Mouse (Mus musculus): Measurements from ENCODE around the gene Gstt1. TPM values are rescaled to one million over a fixed set of nuclear protein-coding genes. Genes with fewer than 3 reads are reported as not detected.
A peak's percentile ranks its signal among the peaks of the same experiment; 100 is the strongest.
"Not testable (repeated sequence)": the region's sequence is repeated elsewhere in the genome, so short reads cannot be mapped to it uniquely, and the experiment has no call there.

Gstt1 gene
- polyA plus RNA-seq, 1 experiment: 492 TPM

GRCm38 (mm10) chr10:75776562-75776961 lies 21.8 kb downstream of the Gstt1 start:
- Histone ChIP-seq H3K27ac (ENCODE audit: insufficient read depth, low read depth, low read length) (no peak overlapping the region), H3K4me3 (ENCODE audit: insufficient read depth, low read depth, low read length) (no peak overlapping the region), H3K36me3 (ENCODE audit: control insufficient read depth, insufficient read depth, low read length) (no peaks in the 10 kb centered on the region), H3K4me1 (ENCODE audit: control insufficient read depth, insufficient read depth, low read length) (peaks cover 3% of the 10 kb centered on the region; the same call in 1 of the 2 replicates), H3K27me3 (replicated peaks; ENCODE audit: control insufficient read depth, insufficient read depth, low read length) (no peaks in the 10 kb centered on the region)
- TF ChIP-seq POLR2A (IDR thresholded peaks at IDR 0.05; ENCODE audit: low read depth, low read length): no peak
- TF ChIP-seq CTCF (conservative IDR thresholded peaks at IDR 0.05; ENCODE audit: insufficient read depth, insufficient read length, low read depth, low read length): no peak
- WGBS: 91% methylated on average over 6 of the region's 6 CpGs
- no peak for DNase-seq

- DNase-seq: no peak
- WGBS: 89% methylated on average over 9 of the region's 9 CpGs
- Histone ChIP-seq H3K27me3 (replicated peaks; ENCODE audit: control insufficient read depth, insufficient read depth, low read length) (no peaks in the 10 kb centered on the region), H3K4me1 (ENCODE audit: control insufficient read depth, insufficient read depth, low read length) (peaks cover 3% of the 10 kb centered on the region; the same call in 1 of the 2 replicates), H3K27ac (ENCODE audit: insufficient read depth, low read depth, low read length) (no peak overlapping the region), H3K36me3 (ENCODE audit: control insufficient read depth, insufficient read depth, low read length) (no peaks in the 10 kb centered on the region), H3K4me3 (ENCODE audit: insufficient read depth, low read depth, low read length) (no peak overlapping the region)
- TF ChIP-seq POLR2A (IDR thresholded peaks at IDR 0.05; ENCODE audit: low read depth, low read length) (no peak), CTCF (conservative IDR thresholded peaks at IDR 0.05; ENCODE audit: insufficient read depth, insufficient read length, low read depth, low read length) (no peak)
These were observed 23.8 kb downstream of the Gstt1 start for GRCm38 (mm10) chr10:75774587-75774986.

- no peaks in the 10 kb centered on the region for H3K36me3 ChIP-seq (ENCODE audit: control insufficient read depth, insufficient read depth, low read length)
- WGBS: 89% methylated on average over 5 of the region's 5 CpGs
- no peaks in the 10 kb centered on the region for H3K27me3 ChIP-seq (replicated peaks; ENCODE audit: control insufficient read depth, insufficient read depth, low read length)
- no peak overlapping the region for H3K27ac ChIP-seq (ENCODE audit: insufficient read depth, low read depth, low read length)
- no peak for TF ChIP-seq CTCF (conservative IDR thresholded peaks at IDR 0.05; ENCODE audit: insufficient read depth, insufficient read length, low read depth, low read length)
- TF ChIP-seq POLR2A (IDR thresholded peaks at IDR 0.05; ENCODE audit: low read depth, low read length): no peak
- H3K4me3 ChIP-seq (ENCODE audit: insufficient read depth, low read depth, low read length): no peak overlapping the region
- peaks cover 3% of the 10 kb centered on the region; the same call in 1 of the 2 replicates for H3K4me1 ChIP-seq (ENCODE audit: control insufficient read depth, insufficient read depth, low read length)
- DNase-seq: no peak
These were observed 24.3 kb downstream of the Gstt1 start for GRCm38 (mm10) chr10:75774102-75774501.

- H3K27ac ChIP-seq (ENCODE audit: insufficient read depth, low read depth, low read length): peak within 1 kb of the TSS; percentile 89
- 1% methylated on average over 45 of the region's 47 CpGs for WGBS
These were observed 25.4 kb downstream of the Gstt1 start, which contains the start of gene Ddt for GRCm38 (mm10) chr10:75772795-75773664. TSS of gene Ddt (minus strand) at chr10:75773414.

GRCm38 (mm10) chr10:75767756-75768155 lies 30.6 kb downstream of the Gstt1 start:
- not testable (repeated sequence) for DNase-seq; H3K4me3 ChIP-seq (ENCODE audit: insufficient read depth, low read depth, low read length); H3K27me3 ChIP-seq (replicated peaks; ENCODE audit: control insufficient read depth, insufficient read depth, low read length); H3K27ac ChIP-seq (ENCODE audit: insufficient read depth, low read depth, low read length); H3K36me3 ChIP-seq (ENCODE audit: control insufficient read depth, insufficient read depth, low read length); H3K4me1 ChIP-seq (ENCODE audit: control insufficient read depth, insufficient read depth, low read length)
- 45% methylated on average over 5 of the region's 5 CpGs for WGBS

More at GRCm38 (mm10) chr10:75772795-75773664, 25.4 kb downstream of the Gstt1 start, which contains the start of gene Ddt:
- peak within 1 kb of the TSS; percentile 92 for H3K4me3 ChIP-seq (ENCODE audit: insufficient read depth, low read depth, low read length)
- no peaks in the 10 kb centered on the region for H3K27me3 ChIP-seq (replicated peaks; ENCODE audit: control insufficient read depth, insufficient read depth, low read length)
- peak; percentile 96 for DNase-seq
- peak; percentile 90 for TF ChIP-seq POLR2A (IDR thresholded peaks at IDR 0.05; ENCODE audit: low read depth, low read length)
- peak; percentile 54 for TF ChIP-seq CTCF (conservative IDR thresholded peaks at IDR 0.05; ENCODE audit: insufficient read depth, insufficient read length, low read depth, low read length)
- H3K36me3 ChIP-seq (ENCODE audit: control insufficient read depth, insufficient read depth, low read length): no peaks in the 10 kb centered on the region
- H3K4me1 ChIP-seq (ENCODE audit: control insufficient read depth, insufficient read depth, low read length): peaks cover 3% of the 10 kb centered on the region; the same call in 1 of the 2 replicates

- H3K4me1 ChIP-seq (ENCODE audit: control insufficient read depth, insufficient read depth, low read length): peaks cover 5% of the 10 kb centered on the region; the same call in 1 of the 2 replicates
- TF ChIP-seq POLR2A (IDR thresholded peaks at IDR 0.05; ENCODE audit: low read depth, low read length) (no peak), CTCF (conservative IDR thresholded peaks at IDR 0.05; ENCODE audit: insufficient read depth, insufficient read length, low read depth, low read length) (no peak)
- DNase-seq: peak; percentile 84
- WGBS: 72% methylated on average over 6 of the region's 6 CpGs
- no peak overlapping the region for H3K4me3 ChIP-seq (ENCODE audit: insufficient read depth, low read depth, low read length)
- no peak overlapping the region for H3K27ac ChIP-seq (ENCODE audit: insufficient read depth, low read depth, low read length)
- no peaks in the 10 kb centered on the region for H3K27me3 ChIP-seq (replicated peaks; ENCODE audit: control insufficient read depth, insufficient read depth, low read length)
- no peaks in the 10 kb centered on the region for H3K36me3 ChIP-seq (ENCODE audit: control insufficient read depth, insufficient read depth, low read length)
These were observed 31.5 kb downstream of the Gstt1 start for GRCm38 (mm10) chr10:75766856-75767255.
